Mouse (Mus musculus): ENCODE data around the gene Mup3.

DNA sequence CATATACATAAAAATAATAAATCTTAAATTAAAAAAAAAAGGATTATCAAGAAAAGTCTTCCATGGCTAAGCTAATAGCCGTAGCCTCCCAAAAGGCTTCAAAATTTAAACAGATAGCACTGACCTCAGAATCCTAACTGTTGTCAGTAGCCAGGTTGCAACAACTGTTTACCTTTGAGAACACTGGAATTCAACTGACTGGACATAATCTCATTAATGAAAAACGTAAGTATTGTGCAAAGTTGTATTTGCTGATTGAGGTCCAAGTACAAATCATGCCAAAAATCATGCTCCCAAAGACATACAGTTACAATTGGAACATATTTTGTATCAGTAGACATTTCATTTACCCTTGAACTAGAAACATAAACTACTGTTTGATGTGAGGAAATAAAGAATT, 811 bp upstream of the Mup3 start:
- TF ChIP-seq POLR2A (IDR thresholded peaks at IDR 0.05; ENCODE audit: low read depth, low read length) (no peak), CTCF (IDR thresholded peaks at IDR 0.05; ENCODE audit: extremely low read depth, insufficient read depth, insufficient read length, insufficient replicate concordance) (no peak)
